Mouse (Mus musculus): Measurements from ENCODE around the gene Pdia3. TPM values are rescaled to one million over a fixed set of nuclear protein-coding genes. Genes with fewer than 3 reads are reported as not detected.
"Not testable (repeated sequence)": the region's sequence is repeated elsewhere in the genome, so short reads cannot be mapped to it uniquely, and the experiment has no call there.

Pdia3 gene
- total and polyA plus RNA-seq, 2 experiments from 2014 or later = 44.2 to 211 TPM

DNA sequence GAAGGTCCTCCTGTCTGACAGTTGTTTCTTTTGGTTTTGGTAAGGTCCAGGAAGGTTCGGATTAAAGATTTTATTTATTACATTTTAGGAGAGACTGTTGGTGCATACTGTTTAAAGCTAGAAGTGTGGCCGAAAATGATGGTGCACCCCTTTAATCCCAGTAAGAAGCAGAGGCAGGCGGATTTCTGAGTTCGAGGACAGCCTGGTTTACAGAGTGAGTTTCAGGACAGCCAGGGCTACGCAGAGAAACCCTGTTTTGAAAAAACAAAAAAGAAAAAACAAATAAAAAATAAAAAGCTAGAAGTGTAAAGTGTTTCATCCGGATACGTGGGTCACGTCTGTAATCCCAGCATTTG lies 60.6 kb downstream of the Pdia3 start:
- WGBS = 33% methylated on average over 8 of the region's 8 CpGs

DNA sequence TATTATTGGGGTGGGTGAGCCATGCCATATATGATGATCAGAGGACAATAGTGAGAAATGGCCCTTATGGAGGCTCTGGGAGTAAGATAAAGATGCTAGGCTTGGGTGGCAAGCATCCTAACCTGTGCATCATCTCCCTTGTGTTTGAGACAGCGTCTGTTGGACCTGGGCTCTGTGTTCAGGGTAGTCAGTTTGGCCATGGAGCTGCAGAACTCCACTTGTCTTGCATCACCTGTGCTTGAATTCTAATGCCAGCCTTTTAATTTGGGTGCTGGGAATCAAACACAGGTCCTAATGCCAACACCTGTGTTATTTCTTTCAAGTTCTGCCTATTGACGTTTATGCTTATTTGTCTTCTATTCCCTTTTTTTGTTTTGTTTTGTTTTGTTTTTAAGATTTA lies 61.7 kb downstream of the Pdia3 start:
- not testable (repeated sequence) for H3K4me3 ChIP-seq (ENCODE audit: low read depth, low read length); H3K9ac ChIP-seq (replicated peaks; ENCODE audit: low read depth, low read length); H3K27me3 ChIP-seq (ENCODE audit: control insufficient read depth, insufficient read depth, low read length); H3K36me3 ChIP-seq (replicated peaks; ENCODE audit: control insufficient read depth, insufficient read depth, low read length); H3K9me3 ChIP-seq (replicated peaks; ENCODE audit: control insufficient read depth, low read length); H3K4me2 ChIP-seq (ENCODE audit: low read depth, low read length); H3K4me1 ChIP-seq (ENCODE audit: control insufficient read depth, insufficient read depth); DNase-seq (ENCODE audit: low spot score); H3K27ac ChIP-seq (ENCODE audit: low read depth); ATAC-seq (ENCODE audit: insufficient read depth, low read depth)
- 100% methylated on average over 2 of the region's 2 CpGs for WGBS

More for the DNA sequence above, 60.6 kb downstream of the Pdia3 start:
- H3K36me3 ChIP-seq (replicated peaks; ENCODE audit: control insufficient read depth, insufficient read depth, low read length) = no peaks in the 10 kb centered on the region
- DNase-seq (ENCODE audit: low spot score) = no peak
- ATAC-seq (ENCODE audit: insufficient read depth, low read depth) = no peak
- H3K9me3 ChIP-seq (replicated peaks; ENCODE audit: control insufficient read depth, low read length) = no peaks in the 10 kb centered on the region
- no peaks in the 10 kb centered on the region for H3K27me3 ChIP-seq (ENCODE audit: control insufficient read depth, insufficient read depth, low read length)
- no peak for TF ChIP-seq EP300 (IDR thresholded peaks at IDR 0.05; ENCODE audit: low read depth)
- TF ChIP-seq CTCF (IDR thresholded peaks at IDR 0.05; ENCODE audit: low read depth) = no peak
- peak overlapping the region; percentile 63; the same call in 1 of the 2 replicates for H3K9ac ChIP-seq (replicated peaks; ENCODE audit: low read depth, low read length)
- peak overlapping the region; percentile 65 for H3K4me2 ChIP-seq (ENCODE audit: low read depth, low read length)
- H3K4me1 ChIP-seq (ENCODE audit: control insufficient read depth, insufficient read depth) = no peaks in the 10 kb centered on the region
- H3K27ac ChIP-seq (ENCODE audit: low read depth) = peak overlapping the region; percentile 81
- peak overlapping the region; percentile 75 for H3K4me3 ChIP-seq (ENCODE audit: low read depth, low read length)

GRCm38 (mm10) chr2:121477491-121478266 lies 64.1 kb downstream of the Pdia3 start:
- no peaks in the 10 kb centered on the region for H3K36me3 ChIP-seq (replicated peaks; ENCODE audit: control insufficient read depth, insufficient read depth, low read length)
- DNase-seq (ENCODE audit: low spot score) (no peak), ATAC-seq (ENCODE audit: insufficient read depth, low read depth) (no peak)
- H3K4me3 ChIP-seq (ENCODE audit: low read depth, low read length) = no peak overlapping the region
- H3K27ac ChIP-seq (ENCODE audit: low read depth) = no peak overlapping the region
- TF ChIP-seq EP300 (IDR thresholded peaks at IDR 0.05; ENCODE audit: low read depth) (no peak), CTCF (IDR thresholded peaks at IDR 0.05; ENCODE audit: low read depth) (no peak)
- no peak overlapping the region for H3K9ac ChIP-seq (replicated peaks; ENCODE audit: low read depth, low read length)
- no peaks in the 10 kb centered on the region for H3K4me1 ChIP-seq (ENCODE audit: control insufficient read depth, insufficient read depth)
- 84% methylated on average over 3 of the region's 3 CpGs for WGBS
- H3K4me2 ChIP-seq (ENCODE audit: low read depth, low read length) = no peak overlapping the region
- H3K27me3 ChIP-seq (ENCODE audit: control insufficient read depth, insufficient read depth, low read length) = no peaks in the 10 kb centered on the region
- no peaks in the 10 kb centered on the region for H3K9me3 ChIP-seq (replicated peaks; ENCODE audit: control insufficient read depth, low read length)

DNA sequence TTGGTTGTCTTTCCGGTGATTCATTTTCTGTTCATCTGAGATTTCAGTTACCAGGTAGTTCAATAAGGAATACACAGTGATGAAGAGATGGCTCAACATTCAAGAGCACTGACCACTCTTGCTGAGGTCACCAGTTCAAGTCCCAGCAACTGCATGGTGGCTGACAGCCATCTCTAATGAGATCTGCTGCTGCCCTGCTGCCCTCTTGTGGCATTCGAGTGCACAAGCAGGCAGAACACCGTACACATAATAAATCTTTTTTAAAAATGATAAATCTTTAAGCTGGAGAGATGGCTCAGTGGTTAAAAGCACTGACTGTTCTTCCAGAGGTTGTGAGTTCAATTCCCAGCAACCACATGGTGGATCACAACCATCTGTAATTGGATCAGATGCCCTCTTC lies 66.9 kb downstream of the Pdia3 start:
- no peak for ATAC-seq (ENCODE audit: insufficient read depth, low read depth)
- DNase-seq (ENCODE audit: low spot score) = no peak
- H3K27me3 ChIP-seq (ENCODE audit: control insufficient read depth, insufficient read depth, low read length) = no peaks in the 10 kb centered on the region
- H3K4me2 ChIP-seq (ENCODE audit: low read depth, low read length) = no peak overlapping the region
- WGBS = 51% methylated on average over 3 of the region's 3 CpGs
- H3K27ac ChIP-seq (ENCODE audit: low read depth) = no peak overlapping the region
- no peaks in the 10 kb centered on the region for H3K9me3 ChIP-seq (replicated peaks; ENCODE audit: control insufficient read depth, low read length)
- no peak overlapping the region for H3K9ac ChIP-seq (replicated peaks; ENCODE audit: low read depth, low read length)
- no peaks in the 10 kb centered on the region for H3K36me3 ChIP-seq (replicated peaks; ENCODE audit: control insufficient read depth, insufficient read depth, low read length)
- TF ChIP-seq EP300 (IDR thresholded peaks at IDR 0.05; ENCODE audit: low read depth) (no peak), CTCF (IDR thresholded peaks at IDR 0.05; ENCODE audit: low read depth) (peak; percentile 50)
- no peaks in the 10 kb centered on the region for H3K4me1 ChIP-seq (ENCODE audit: control insufficient read depth, insufficient read depth)
- no peak overlapping the region for H3K4me3 ChIP-seq (ENCODE audit: low read depth, low read length)

GRCm38 (mm10) chr2:121480916-121481315 lies 67.3 kb downstream of the Pdia3 start:
- H3K4me3 ChIP-seq (ENCODE audit: low read depth, low read length); H3K27ac ChIP-seq (ENCODE audit: low read depth); H3K36me3 ChIP-seq (replicated peaks; ENCODE audit: control insufficient read depth, insufficient read depth, low read length); H3K9ac ChIP-seq (replicated peaks; ENCODE audit: low read depth, low read length); H3K27me3 ChIP-seq (ENCODE audit: control insufficient read depth, insufficient read depth, low read length); H3K4me2 ChIP-seq (ENCODE audit: low read depth, low read length); H3K9me3 ChIP-seq (replicated peaks; ENCODE audit: control insufficient read depth, low read length); DNase-seq (ENCODE audit: low spot score); ATAC-seq (ENCODE audit: insufficient read depth, low read depth); H3K4me1 ChIP-seq (ENCODE audit: control insufficient read depth, insufficient read depth): not testable (repeated sequence)
- WGBS = 82% methylated on average over 13 of the region's 13 CpGs

DNA sequence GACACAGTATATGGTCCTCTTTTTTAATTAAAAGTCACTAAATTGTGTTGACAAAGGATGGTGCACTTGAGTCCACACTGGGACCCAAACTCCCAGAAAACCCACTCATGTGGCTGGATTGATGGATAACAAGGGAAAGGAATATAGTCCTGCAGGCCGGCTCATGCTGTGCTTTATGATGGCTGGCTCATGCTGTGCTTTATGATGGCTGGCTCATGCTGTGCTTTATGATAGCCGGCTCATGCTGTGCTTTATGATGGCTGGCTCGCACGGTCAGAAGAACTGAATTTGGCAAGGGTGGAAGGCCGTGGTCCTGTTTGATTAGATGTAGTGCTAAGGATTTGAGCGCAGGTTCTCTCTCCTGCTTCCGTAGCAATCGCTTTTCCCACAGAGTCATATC lies 70.0 kb downstream of the Pdia3 start:
- Histone ChIP-seq H3K4me3 (ENCODE audit: low read depth, low read length) (no peak overlapping the region), H3K9me3 (replicated peaks; ENCODE audit: control insufficient read depth, low read length) (no peaks in the 10 kb centered on the region), H3K36me3 (replicated peaks; ENCODE audit: control insufficient read depth, insufficient read depth, low read length) (no peaks in the 10 kb centered on the region), H3K4me2 (ENCODE audit: low read depth, low read length) (no peak overlapping the region), H3K4me1 (ENCODE audit: control insufficient read depth, insufficient read depth) (no peaks in the 10 kb centered on the region), H3K9ac (replicated peaks; ENCODE audit: low read depth, low read length) (no peak overlapping the region), H3K27ac (ENCODE audit: low read depth) (no peak overlapping the region), H3K27me3 (ENCODE audit: control insufficient read depth, insufficient read depth, low read length) (no peaks in the 10 kb centered on the region)
- no peak for DNase-seq (ENCODE audit: low spot score)
- 71% methylated on average over 8 of the region's 8 CpGs for WGBS
- TF ChIP-seq EP300 (IDR thresholded peaks at IDR 0.05; ENCODE audit: low read depth) = no peak
- TF ChIP-seq CTCF (IDR thresholded peaks at IDR 0.05; ENCODE audit: low read depth) = no peak
- no peak for ATAC-seq (ENCODE audit: insufficient read depth, low read depth)

GRCm38 (mm10) chr2:121484403-121484802 lies 70.8 kb downstream of the Pdia3 start:
- H3K4me3 ChIP-seq (ENCODE audit: low read depth, low read length); H3K27me3 ChIP-seq (ENCODE audit: control insufficient read depth, insufficient read depth, low read length); ATAC-seq (ENCODE audit: insufficient read depth, low read depth); H3K4me1 ChIP-seq (ENCODE audit: control insufficient read depth, insufficient read depth); H3K9me3 ChIP-seq (replicated peaks; ENCODE audit: control insufficient read depth, low read length); H3K27ac ChIP-seq (ENCODE audit: low read depth); H3K36me3 ChIP-seq (replicated peaks; ENCODE audit: control insufficient read depth, insufficient read depth, low read length); H3K4me2 ChIP-seq (ENCODE audit: low read depth, low read length); DNase-seq (ENCODE audit: low spot score); H3K9ac ChIP-seq (replicated peaks; ENCODE audit: low read depth, low read length): not testable (repeated sequence)
- WGBS = 75% methylated on average over 1 of the region's 2 CpGs

Data from heart, postnatal 0 days (tissue).